Mouse (Mus musculus) erythroblast, embryonic 14.5 days (primary cell): Measurements from ENCODE around the gene Rasa2. TPM values are rescaled to one million over a fixed set of nuclear protein-coding genes. Genes with fewer than 3 reads are reported as not detected.
A peak's percentile ranks its signal among the peaks of the same experiment; 100 is the strongest.

Source experiments
- H3K27me3 ChIP-seq: 2 replicates; pipeline ENCODE4 v1.6.1; 2012; ENCODE audit warnings: inconsistent platforms; ENCODE audit not compliant: control insufficient read depth
- H3K36me3 ChIP-seq: 2 replicates; pipeline ENCODE4 v1.6.1; 2012; ENCODE audit warnings: mild to moderate bottlenecking, inconsistent platforms; ENCODE audit not compliant: control insufficient read depth
- H3K4me1 ChIP-seq: 2 replicates; pipeline ENCODE4 v1.6.1; 2012; ENCODE audit warnings: inconsistent platforms; ENCODE audit not compliant: control insufficient read depth
- H3K4me3 ChIP-seq: replicated peaks from 2 replicates; pipeline ENCODE3; 2012; ENCODE audit warnings: moderate library complexity, mild to moderate bottlenecking, inconsistent platforms
- H3K9me3 ChIP-seq: 2 replicates; pipeline ENCODE4 v1.6.1; 2012; ENCODE audit warnings: low read length, inconsistent platforms, mixed read lengths; ENCODE audit not compliant: control insufficient read depth
- GATA1 ChIP-seq: IDR thresholded peaks from 2 replicates; pipeline ENCODE4 v1.6.1; 2012; ENCODE audit warnings: low read length, inconsistent platforms, mixed read lengths
- TAL1 ChIP-seq: IDR thresholded peaks from 3 replicates; pipeline ENCODE4 v1.6.1; 2012; ENCODE audit warnings: low read length, inconsistent platforms, mixed read lengths
- polyA plus RNA-seq: library from polyadenylated mRNA; stranded (reverse); fragments of >175 nt; gene quantifications from 2 replicates; pipeline ENCODE4 v1.2.3, GENCODE M21; 2012

The Rasa2 gene
- polyA plus RNA-seq, 1 experiment = not detected

GRCm38 (mm10) chr9:96669877-96670276, 38.5 kb upstream of the Rasa2 start:
- Histone ChIP-seq H3K9me3 (no peaks in the 10 kb centered on the region), H3K4me3 (peak overlapping the region; percentile 50), H3K36me3 (no peaks in the 10 kb centered on the region), H3K4me1 (peaks cover 7% of the 10 kb centered on the region), H3K27me3 (no peaks in the 10 kb centered on the region)
- TF ChIP-seq TAL1 = no peak
- no peak for TF ChIP-seq GATA1

- Histone ChIP-seq H3K36me3 (no peaks in the 10 kb centered on the region), H3K9me3 (no peaks in the 10 kb centered on the region), H3K4me3 (no peak overlapping the region), H3K4me1 (peaks cover 7% of the 10 kb centered on the region), H3K27me3 (no peaks in the 10 kb centered on the region)
- TF ChIP-seq GATA1 = no peak
- no peak for TF ChIP-seq TAL1
These were observed 37.2 kb upstream of the Rasa2 start for GRCm38 (mm10) chr9:96668628-96669027.

DNA sequence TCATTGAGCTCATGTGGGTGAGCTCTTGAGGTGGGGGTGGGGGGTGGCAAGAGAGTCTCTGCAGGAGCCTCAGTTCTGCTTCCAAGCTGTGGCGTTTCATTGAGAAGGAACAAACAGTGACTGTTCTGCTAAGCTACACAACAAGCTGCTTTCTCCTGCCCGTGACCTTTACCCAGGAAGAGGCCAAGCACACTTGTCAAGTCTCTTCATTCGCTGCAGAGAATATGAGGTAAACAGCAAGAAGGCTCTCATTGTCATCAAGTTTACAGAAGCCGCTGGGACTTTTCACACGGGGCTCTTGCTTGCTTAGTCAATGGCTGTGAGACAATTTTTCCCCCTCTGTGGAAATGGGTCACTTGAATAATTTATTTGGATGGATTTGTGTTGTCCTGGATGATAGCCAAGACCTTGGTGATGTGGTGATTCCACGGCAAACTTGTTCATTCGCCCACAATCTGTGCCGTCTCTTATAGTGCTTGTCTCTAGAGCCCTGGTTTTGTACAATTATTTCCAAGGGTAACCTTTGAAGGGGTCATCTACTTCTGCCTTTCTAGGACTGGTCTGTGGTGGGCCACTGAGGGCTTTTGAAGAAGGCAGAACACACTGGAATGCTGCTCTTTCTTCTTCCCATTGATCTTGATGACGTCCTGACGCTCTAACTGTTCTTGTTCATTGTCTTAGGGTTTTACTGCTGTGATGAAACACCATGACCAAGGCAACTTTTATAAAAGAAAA, 29.3 kb upstream of the Rasa2 start:
- Histone ChIP-seq H3K9me3 (no peaks in the 10 kb centered on the region), H3K4me3 (no peak overlapping the region), H3K4me1 (no peaks in the 10 kb centered on the region), H3K27me3 (no peaks in the 10 kb centered on the region), H3K36me3 (no peaks in the 10 kb centered on the region)
- no peak for TF ChIP-seq GATA1
- no peak for TF ChIP-seq TAL1

GRCm38 (mm10) chr9:96659801-96660200, 28.4 kb upstream of the Rasa2 start:
- no peak overlapping the region for H3K4me3 ChIP-seq
- H3K27me3 ChIP-seq = no peaks in the 10 kb centered on the region
- H3K4me1 ChIP-seq = no peaks in the 10 kb centered on the region
- TF ChIP-seq GATA1 (no peak), TAL1 (no peak)
- no peaks in the 10 kb centered on the region for H3K36me3 ChIP-seq
- no peaks in the 10 kb centered on the region for H3K9me3 ChIP-seq

GRCm38 (mm10) chr9:96653538-96653937, 22.1 kb upstream of the Rasa2 start:
- Histone ChIP-seq H3K9me3 (no peaks in the 10 kb centered on the region), H3K27me3 (peaks cover 3% of the 10 kb centered on the region; the same call in 1 of the 2 replicates), H3K36me3 (no peaks in the 10 kb centered on the region), H3K4me1 (no peaks in the 10 kb centered on the region), H3K4me3 (no peak overlapping the region)
- TF ChIP-seq GATA1 (no peak), TAL1 (no peak)

DNA sequence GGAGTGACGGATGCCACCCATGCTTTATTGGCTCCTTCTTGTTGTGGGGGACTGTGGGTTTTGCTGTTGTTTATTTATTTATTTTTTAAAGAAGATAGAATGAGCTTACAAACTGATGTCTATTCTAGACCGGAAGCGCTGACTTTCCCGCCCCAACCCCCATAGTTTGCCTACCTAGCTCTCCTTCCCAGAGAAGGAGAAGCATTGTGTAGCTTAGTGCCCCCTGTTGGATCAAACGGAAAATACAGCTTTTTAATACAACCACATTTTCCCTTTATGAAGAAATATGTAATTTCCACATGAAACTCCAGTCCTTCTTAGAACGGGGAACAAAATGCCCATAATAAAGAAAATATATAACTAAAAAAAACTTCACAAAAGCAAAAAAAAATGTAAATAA, 21.3 kb upstream of the Rasa2 start:
- peaks cover 3% of the 10 kb centered on the region; the same call in 1 of the 2 replicates for H3K27me3 ChIP-seq
- no peaks in the 10 kb centered on the region for H3K9me3 ChIP-seq
- TF ChIP-seq GATA1 (no peak), TAL1 (no peak)
- H3K4me1 ChIP-seq = no peaks in the 10 kb centered on the region
- H3K36me3 ChIP-seq = no peaks in the 10 kb centered on the region
- H3K4me3 ChIP-seq = no peak overlapping the region

DNA sequence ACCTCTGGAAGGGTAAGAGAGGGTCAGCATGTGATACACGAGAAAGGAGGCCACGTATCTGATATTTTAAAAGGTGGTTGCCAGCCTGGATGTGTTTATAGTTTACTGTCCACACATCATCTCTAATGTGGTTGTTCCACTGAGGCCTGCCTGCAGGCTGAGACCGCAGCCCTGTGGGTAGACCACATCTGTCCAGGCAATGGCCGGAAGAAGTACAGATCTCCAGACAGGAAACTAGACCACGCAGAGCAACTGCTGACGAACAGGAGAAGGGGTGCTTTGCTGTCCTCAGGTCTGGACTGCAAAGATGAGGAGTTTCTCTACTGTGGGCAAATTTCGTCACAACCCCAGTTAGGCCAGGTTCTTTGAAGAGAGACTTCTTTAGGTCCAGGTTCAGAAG, 19.4 kb upstream of the Rasa2 start:
- H3K4me3 ChIP-seq = no peak overlapping the region
- H3K36me3 ChIP-seq = no peaks in the 10 kb centered on the region
- no peak for TF ChIP-seq GATA1
- no peak for TF ChIP-seq TAL1
- H3K27me3 ChIP-seq = peaks cover 3% of the 10 kb centered on the region; the same call in 1 of the 2 replicates
- no peaks in the 10 kb centered on the region for H3K9me3 ChIP-seq
- no peaks in the 10 kb centered on the region for H3K4me1 ChIP-seq

- Histone ChIP-seq H3K4me3 (no peak overlapping the region), H3K36me3 (no peaks in the 10 kb centered on the region), H3K9me3 (no peaks in the 10 kb centered on the region), H3K27me3 (peaks cover 3% of the 10 kb centered on the region; the same call in 1 of the 2 replicates), H3K4me1 (no peaks in the 10 kb centered on the region)
- no peak for TF ChIP-seq GATA1
These were observed 18.5 kb upstream of the Rasa2 start for GRCm38 (mm10) chr9:96649924-96650323.

- Histone ChIP-seq H3K27me3 (peaks cover 3% of the 10 kb centered on the region; the same call in 1 of the 2 replicates), H3K9me3 (no peaks in the 10 kb centered on the region), H3K4me1 (no peaks in the 10 kb centered on the region), H3K36me3 (no peaks in the 10 kb centered on the region), H3K4me3 (no peak overlapping the region)
- no peak for TF ChIP-seq GATA1
- no peak for TF ChIP-seq TAL1
These were observed 17.9 kb upstream of the Rasa2 start for GRCm38 (mm10) chr9:96649362-96649761.

GRCm38 (mm10) chr9:96646668-96647295, 15.4 kb upstream of the Rasa2 start:
- TF ChIP-seq TAL1 (no peak), GATA1 (no peak)
- no peaks in the 10 kb centered on the region for H3K36me3 ChIP-seq
- no peak overlapping the region for H3K4me3 ChIP-seq

More at GRCm38 (mm10) chr9:96646668-96647295, 15.4 kb upstream of the Rasa2 start:
- Histone ChIP-seq H3K27me3 (peaks cover 3% of the 10 kb centered on the region; the same call in 1 of the 2 replicates), H3K4me1 (no peaks in the 10 kb centered on the region), H3K9me3 (no peaks in the 10 kb centered on the region)
